Mouse (Mus musculus): Measurements from ENCODE around the gene Rpl18. TPM values are rescaled to one million over a fixed set of nuclear protein-coding genes. Genes with fewer than 3 reads are reported as not detected.
A peak's percentile ranks its signal among the peaks of the same experiment; 100 is the strongest.

Rpl18 gene
- total RNA-seq, 2 experiments from 2014 or later: 372 to 375 TPM

GRCm38 (mm10) chr7:45713881-45714520 is 1.3 kb upstream of the Rpl18 start:
- DNase-seq: no peak

- DNase-seq: no peak
Observed at GRCm38 (mm10) chr7:45714630-45715089, 597 bp upstream of the Rpl18 start.

- no peak for DNase-seq
Observed at GRCm38 (mm10) chr7:45715741-45716459, 643 bp downstream of the Rpl18 start.

- DNase-seq: no peak
Observed at GRCm38 (mm10) chr7:45716460-45716857, 1.2 kb downstream of the Rpl18 start.

- DNase-seq: no peak
Observed at GRCm38 (mm10) chr7:45716952-45717917, 2.0 kb downstream of the Rpl18 start.

GRCm38 (mm10) chr7:45717918-45718297 is 2.7 kb downstream of the Rpl18 start, which contains the start of gene Sphk2:
Sphk2 (minus strand) TSS chr7:45718002.
- DNase-seq: peak; percentile 98

- DNase-seq: no peak
Observed at GRCm38 (mm10) chr7:45718331-45718730, 3.1 kb downstream of the Rpl18 start.

GRCm38 (mm10) chr7:45719180-45719579 is 3.9 kb downstream of the Rpl18 start:
- no peak for DNase-seq

- DNase-seq: no peak
Observed at GRCm38 (mm10) chr7:45719738-45720412, 4.6 kb downstream of the Rpl18 start.

GRCm38 (mm10) chr7:45720413-45721233 is 5.4 kb downstream of the Rpl18 start, which contains the start of gene Fam83e:
Fam83e (plus strand) TSS chr7:45721212.
- DNase-seq: no peak

GRCm38 (mm10) chr7:45721234-45721571 is 5.9 kb downstream of the Rpl18 start:
- DNase-seq: no peak

GRCm38 (mm10) chr7:45721642-45722347 is 6.5 kb downstream of the Rpl18 start:
- DNase-seq: no peak

- DNase-seq: no peak
Observed at GRCm38 (mm10) chr7:45722348-45722713, 7.1 kb downstream of the Rpl18 start.

- no peak for DNase-seq
Observed at GRCm38 (mm10) chr7:45723301-45723700, 8.0 kb downstream of the Rpl18 start.

- DNase-seq: no peak
Observed at GRCm38 (mm10) chr7:45723781-45724180, 8.5 kb downstream of the Rpl18 start.

- no peak for DNase-seq
Observed at GRCm38 (mm10) chr7:45725151-45725550, 9.9 kb downstream of the Rpl18 start.

- no peak for DNase-seq
Observed at GRCm38 (mm10) chr7:45725713-45726112, 10.5 kb downstream of the Rpl18 start, which contains the start of gene Spaca4. Spaca4 (minus strand) TSS chr7:45725813.

GRCm38 (mm10) chr7:45726419-45726818 is 11.2 kb downstream of the Rpl18 start:
- no peak for DNase-seq

GRCm38 (mm10) chr7:45727625-45728024 is 12.4 kb downstream of the Rpl18 start:
- DNase-seq: no peak

GRCm38 (mm10) chr7:45730727-45731431 is 15.6 kb downstream of the Rpl18 start:
- DNase-seq: no peak
